Mouse (Mus musculus) CH12F3 (cell line): ENCODE data around the gene Osbpl11.

Experiments
- in situ Hi-C: fragments of 300-500 bp; cut with MboI; formaldehyde crosslinking; loops from 2 replicates; pipeline ENCODE4 v1.14.3; 2020; ENCODE audit warnings: low sequenced_read_pairs

The Osbpl11 gene

DNA sequence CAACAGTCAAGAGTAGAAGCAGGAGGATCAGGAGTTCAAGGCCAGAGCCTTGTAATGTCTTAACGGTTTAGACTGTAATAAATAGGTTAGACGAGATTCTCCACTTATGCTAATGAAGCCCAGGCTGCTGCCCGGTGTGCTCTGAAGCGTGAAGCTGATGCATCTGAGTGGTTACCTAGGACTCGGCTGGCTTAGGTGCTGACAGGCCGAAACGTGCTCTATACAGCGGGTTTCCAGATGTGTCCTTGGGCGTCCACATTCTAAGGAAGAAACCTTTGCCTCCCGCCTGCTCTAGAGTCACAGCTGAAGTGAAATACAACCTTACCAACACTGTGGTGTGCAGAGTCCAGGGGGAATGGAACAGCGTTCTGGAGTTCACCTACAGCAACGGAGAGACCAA lies 49.3 kb downstream of the Osbpl11 start:
- in situ Hi-C loops = no loop called here

DNA sequence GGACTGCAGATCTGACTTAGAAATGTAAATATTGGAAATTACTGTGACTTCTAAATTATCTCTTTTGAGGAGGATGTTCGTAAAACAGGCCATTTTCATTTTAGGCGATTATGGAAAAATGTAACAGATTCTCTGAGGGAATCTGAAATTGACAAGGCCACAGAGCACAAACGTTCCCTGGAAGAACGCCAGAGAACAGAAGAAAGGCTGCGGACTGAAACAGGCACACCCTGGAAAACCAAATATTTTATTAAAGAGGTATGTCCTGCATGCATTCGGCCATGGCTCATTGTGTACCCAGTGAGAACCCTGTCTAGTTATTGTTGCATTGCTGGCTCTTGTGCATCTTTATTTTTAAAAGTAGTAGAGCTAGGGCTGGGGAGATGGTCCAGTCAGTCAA lies 51.3 kb downstream of the Osbpl11 start:
- in situ Hi-C loops = no loop called here

DNA sequence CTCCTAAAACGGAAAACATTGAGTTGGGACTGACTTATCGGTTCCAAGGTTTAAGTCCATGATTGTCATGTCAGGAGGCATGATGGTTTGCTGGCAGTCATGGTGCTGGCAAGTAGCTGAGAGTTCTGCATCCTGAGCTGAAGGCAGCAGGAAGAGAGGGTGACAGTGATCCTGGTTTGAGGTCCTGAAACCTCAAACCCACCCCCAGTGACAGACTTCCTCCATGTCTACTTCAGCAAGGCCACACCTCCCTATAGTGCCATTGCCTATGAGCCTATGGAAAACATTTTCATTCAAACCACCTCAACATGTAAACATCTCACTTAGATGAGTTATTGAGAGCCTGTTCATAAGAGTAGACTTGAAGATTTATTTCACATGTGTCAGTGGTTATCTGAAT lies 54.4 kb downstream of the Osbpl11 start:
- in situ Hi-C loops = no loop called here

DNA sequence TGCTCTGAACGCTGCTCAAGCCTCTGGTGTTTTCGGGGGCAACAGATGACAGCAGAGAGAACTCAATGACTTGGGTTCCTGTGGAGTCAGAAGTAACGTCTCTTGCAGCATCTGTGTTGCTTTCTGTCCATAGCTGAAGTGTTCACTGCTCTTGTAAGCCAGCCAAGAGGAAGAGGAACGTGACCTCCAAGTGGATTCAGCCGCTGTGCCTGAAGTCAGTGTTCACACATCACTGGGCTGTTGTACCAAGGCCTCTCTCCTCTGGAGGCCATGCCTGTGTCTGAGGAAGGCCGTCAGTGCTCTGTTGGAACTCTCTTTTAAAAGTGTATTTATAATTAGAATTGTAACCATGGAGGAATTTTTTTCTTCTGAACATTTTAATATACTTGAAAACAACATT lies 57.2 kb downstream of the Osbpl11 start:
- in situ Hi-C loops = no loop called here

DNA sequence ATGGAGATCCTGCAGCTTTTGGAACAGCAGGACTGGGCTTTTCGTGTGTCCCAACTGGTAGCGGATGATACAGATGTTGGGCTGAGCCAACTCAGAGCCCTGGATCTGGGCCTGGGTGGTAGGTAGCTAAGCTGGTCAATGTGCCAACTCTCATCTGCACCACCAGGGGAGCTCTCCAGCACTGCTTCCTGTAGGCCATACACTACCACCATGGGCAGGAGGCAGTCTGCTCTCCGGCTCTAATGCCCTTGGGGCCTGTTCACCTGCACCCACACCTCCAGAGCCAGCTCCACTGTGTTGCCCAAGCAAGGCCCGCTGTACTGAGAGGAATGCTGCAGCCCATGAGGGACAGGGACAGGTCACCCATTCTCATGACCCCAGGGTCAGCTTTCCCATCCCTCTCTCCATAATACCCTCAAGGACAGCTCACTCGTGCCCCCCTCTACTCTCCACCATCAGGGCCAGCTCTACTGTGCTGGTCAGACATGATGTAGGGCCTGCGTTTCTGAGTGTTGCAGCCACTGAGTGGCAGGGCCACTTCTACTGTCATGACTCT lies 59.3 kb downstream of the Osbpl11 start:
- in situ Hi-C loops = no loop called here

DNA sequence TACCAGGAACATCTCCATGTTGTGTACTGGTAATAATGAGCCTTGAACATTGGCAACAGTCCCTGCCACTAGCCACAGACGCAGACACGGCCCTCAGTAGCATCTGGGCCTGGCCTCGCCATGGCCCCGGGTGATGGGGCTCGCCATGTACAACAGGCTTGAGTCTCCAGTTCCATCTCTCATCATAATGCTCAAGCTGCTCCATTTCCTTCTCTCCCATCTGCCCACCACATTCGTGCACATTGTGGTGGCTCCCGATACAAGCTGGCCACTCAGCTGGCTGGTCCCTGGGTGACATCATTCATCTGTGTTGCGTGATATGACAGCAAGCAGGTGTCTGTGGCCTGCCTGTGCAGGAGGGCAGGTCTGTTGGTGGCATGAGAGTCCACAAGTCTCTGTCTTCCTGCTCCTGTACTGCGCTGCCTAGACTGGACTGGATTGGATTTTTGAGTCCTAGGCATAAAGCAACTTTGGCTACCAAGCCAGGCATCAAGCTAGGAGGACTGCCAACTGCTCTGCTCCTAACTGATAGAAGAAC lies 60.1 kb downstream of the Osbpl11 start:
- in situ Hi-C loops = no loop called here

DNA sequence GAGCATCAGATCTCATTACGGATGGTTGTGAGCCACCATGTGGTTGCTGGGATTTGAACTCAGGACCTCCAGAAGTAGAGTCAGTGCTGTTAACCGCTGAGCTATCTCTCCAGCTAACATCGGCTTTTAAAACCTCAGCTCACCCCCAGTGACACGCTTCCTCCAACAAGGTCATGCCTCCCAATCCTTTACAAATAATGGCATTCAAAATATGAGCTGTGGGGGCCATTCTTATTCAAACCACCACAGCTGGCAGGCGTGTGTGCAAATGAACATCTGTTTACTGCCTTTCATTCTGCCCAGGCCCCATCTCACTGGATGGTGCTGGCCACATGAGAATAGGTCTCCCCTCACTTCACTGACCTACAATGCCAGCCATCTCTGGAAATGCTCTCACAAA lies 61.7 kb downstream of the Osbpl11 start:
- in situ Hi-C loops = no loop called here

DNA sequence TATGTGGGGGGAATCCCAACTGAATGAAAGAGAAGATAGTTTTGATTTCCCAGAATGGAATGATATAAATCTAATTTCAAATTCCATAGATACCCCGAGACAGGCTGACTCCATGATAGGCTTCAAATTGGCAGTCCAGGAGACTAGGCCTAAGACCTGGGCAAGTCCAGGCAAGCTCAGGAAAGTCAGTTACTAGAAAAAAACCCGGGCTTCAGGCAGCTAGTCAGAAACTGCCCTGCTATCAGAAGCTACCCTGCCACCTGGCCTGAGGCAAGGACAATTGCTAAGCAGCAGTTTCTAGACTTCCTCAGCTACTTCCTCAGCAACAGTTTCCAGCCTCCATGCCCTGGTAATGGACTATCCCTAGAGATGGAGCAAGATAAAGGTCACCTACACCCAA lies 62.1 kb downstream of the Osbpl11 start:
- in situ Hi-C loops = no loop called here

DNA sequence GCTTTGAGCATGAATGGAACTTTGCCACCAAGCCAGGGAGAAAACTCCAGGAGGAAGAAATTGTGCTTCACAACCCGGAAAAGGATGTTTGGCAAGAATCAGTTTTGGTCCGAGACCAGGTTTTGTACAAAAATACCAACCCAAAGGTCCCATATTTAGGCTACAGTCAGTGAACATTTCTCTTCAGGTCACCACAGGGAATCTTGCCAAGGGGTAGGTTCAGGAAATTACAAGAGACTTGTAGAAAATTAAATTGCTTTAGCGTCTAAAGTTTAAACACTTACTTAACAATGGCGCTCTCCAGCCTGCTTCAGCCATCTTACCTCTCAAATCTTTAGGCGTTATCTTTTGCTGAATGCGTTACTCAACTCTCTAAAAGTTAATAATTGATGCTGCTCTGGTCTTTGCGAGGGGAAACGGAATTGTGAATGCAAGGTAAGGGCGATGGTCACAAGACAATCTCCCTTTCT lies 65.8 kb downstream of the Osbpl11 start:
- in situ Hi-C loops = no loop called here

DNA sequence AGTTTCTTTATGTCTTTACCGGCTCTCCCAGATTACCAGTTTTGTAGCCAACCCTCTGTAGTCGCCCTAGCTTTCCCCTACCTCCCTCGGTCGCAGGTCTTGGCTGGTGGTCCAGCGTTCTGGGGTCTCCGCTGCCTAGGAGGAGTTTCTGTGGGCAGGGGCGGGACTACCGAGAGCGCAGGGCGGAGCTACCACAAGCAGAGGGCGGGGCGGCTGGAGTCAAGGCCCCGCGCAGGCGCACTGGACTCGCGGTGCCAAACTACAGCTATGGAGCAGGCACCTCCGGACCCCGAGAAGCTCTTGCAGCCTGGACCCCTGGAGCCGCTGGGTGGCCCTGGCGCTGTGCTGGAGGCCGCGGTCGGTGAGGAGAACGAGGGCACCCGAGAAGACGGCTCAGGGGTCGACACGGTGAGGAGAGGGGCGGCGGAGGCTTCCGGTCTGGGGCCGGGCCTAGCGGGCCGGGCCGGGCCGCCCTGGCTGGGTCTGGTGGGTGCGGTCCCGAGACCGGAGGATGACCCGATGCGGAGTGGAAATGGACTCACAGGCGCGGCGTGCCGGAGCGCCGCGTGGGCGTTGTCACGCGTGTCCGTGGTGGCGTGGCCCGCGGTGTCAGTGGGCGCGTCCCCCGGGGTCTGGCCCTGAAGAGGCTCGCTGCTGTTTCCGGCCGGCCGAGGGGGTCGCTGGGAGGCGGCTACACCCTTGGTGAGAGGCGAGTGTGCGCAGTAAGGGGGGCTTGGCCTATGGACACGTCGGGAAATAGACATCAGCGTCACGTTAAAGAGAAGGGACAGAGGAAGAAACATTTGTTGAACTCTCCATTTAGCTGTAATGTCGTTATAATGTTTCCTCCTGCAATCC lies 66.6 kb downstream of the Osbpl11 start, which contains the start of gene Snx4:
Gene Snx4 (plus strand): TSS at position 249 of the 858 bp plus-strand sequence.
- in situ Hi-C loops = no loop called here

DNA sequence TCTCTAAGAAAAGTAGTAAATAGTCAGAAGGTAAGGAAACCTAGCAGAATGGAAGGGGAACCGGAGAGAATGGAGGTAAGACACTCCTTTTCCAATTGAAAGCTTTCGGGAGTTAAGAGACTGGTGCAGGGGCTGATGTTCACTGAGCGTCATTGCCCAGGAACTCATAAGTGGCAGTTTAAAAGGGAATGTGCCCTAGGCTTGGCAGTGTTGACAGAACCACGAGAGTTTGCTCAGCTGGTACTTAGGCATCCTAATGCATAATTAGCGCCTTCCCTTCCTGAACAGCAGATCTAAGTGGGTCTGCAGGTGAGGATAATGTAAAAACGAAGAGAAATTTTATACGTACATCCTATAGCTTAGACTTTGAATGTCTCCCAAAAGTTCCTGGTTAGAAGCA lies 70.7 kb downstream of the Osbpl11 start:
- in situ Hi-C loops = no loop called here

DNA sequence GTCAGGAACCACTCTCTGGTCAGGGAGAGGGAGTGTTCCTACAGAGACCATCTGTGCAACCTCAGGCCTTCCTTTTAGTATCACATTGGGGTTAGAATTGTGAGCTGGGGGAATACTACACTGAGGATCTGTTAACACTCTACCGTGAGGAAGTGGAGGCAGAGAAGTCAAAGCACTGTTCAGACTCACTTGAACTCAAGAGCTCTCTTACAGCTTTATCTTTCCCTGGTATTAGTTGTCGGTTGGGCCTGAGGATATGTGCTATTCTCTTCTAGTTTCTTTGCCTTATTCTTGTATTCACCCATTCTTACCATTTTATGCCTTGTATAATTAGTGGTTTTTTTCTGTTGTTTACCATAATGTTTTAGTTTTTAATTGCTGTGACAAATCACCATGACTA lies 73.7 kb downstream of the Osbpl11 start:
- in situ Hi-C loops = no loop called here

DNA sequence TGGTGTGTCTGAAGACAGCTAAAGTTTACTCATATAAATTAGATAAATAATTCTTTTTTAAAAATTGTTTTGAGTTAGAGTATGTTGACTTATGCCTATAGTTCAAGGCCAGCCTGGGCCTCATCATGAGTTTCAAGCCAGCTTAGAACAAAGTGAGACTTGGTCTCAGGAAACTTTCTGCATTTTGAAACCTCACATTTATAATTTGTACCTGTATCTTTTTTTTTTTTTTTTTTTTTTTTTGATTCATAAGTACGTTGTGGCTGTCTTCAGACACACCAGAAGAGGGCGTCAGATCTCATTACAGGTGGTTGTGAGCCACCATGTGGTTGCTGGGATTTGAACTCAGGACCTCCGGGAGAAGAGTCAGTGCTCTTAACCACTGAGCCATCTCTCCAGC lies 75.0 kb downstream of the Osbpl11 start:
- in situ Hi-C loops = no loop called here

DNA sequence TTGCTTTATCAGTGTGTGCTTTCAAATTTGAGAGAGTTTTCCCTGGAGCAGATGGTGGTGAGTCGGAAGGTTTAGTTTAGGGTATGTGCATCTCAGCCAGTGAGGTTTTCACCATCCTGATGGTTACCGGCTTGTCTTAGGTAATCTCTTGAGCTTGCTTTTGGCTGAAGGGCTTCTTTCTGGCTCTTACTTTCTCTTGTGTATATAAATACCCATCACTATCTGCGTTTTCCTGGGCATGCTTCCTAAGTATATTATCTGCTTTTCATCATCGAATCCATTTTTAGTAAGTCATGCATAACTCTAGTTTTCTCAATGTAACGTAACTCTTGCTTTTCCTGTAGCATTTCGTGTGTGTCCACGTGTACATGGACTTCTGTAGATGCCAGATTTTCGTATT lies 76.0 kb downstream of the Osbpl11 start:
- in situ Hi-C loops = no loop called here

DNA sequence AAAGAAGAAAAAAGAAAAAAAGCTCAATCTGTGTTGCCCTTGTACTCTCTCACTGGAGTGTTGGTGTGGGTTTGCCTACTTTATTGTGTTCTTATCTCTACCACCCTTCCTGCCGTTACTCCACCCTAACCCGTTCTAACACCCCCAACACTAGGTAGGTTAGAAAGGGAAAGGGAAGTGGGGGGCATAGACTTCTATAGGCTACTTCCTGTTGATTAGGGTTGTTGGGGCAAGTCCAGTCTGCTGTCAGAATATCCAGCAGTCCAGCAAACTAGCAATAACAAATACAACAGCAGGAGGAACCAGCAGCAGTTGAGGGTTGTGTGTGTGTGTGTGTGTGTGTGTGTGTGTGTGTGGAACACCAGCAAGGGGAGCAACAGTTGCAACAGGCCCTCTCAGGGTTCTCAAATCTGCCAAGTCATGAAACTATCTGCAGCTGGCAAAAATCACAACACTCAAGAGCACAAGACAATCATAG lies 76.8 kb downstream of the Osbpl11 start:
- in situ Hi-C loops = no loop called here

DNA sequence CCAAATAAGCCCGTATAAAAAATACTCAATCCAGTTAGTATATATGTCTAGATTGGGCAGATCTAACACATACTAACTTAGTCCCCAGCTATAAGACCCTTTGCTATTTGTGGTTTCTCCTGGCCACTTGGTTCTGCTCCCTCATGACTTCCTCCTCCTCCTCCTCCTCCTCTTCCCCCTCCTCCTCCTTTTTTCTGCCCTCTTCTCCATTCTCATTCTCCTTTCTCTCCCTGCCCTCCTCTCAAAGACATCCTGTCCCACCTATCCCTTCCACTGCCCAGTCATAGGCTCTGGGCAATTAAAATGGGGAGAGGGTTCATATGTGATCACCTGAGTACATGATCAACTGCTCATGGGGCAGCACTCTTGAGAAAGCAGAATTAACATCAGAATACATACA lies 77.2 kb downstream of the Osbpl11 start:
- in situ Hi-C loops = no loop called here

DNA sequence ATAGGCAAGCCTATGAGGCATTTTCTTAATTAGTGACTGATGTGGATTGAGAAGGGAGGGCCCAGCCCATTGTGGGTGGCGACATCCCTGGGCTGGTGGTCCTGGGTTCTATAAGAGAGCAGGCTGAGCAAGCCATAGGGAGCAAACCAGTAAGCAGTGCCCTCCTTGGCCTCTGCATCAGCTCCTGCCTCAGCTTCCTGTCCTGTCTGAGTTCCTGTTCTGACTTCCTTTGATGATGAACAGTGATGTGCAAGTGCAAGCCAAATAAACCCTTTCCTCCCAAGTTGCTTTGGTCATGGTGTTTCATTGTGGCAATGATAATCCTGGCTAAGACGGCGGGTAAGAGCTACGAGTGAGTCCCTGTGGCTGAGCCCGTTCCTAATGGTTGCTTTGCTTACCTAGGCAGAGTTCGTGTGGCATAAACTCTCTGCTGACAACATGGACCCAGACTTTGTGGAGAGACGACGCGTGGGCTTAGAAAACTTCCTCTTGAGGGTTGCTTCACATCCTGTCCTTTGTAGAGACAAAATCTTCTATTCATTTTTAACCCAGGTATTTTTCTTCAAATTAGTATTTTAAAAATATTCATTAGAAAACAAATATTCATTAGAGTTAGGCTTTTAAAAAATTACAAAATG lies 82.9 kb downstream of the Osbpl11 start:
- in situ Hi-C loops = no loop called here

DNA sequence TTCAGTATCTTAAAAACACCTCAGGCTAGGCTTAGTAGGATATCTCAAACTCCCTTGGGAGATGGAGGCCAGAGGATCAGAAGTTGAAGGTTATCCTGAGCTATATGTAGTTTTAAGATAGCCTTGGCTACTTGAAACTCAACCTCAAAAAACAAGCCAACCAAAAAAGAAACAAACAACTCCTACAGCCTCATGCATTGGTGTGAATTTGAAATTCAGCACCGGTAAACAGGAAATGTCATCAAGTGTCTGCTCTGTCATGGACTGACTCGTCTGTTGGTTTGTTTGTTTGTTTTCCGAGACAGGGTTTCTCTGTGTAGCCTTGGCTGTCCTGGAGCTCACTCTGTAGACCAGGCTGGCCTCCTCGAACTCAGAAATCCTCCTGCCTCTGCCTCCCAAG lies 87.0 kb downstream of the Osbpl11 start:
- in situ Hi-C loops = no loop called here

DNA sequence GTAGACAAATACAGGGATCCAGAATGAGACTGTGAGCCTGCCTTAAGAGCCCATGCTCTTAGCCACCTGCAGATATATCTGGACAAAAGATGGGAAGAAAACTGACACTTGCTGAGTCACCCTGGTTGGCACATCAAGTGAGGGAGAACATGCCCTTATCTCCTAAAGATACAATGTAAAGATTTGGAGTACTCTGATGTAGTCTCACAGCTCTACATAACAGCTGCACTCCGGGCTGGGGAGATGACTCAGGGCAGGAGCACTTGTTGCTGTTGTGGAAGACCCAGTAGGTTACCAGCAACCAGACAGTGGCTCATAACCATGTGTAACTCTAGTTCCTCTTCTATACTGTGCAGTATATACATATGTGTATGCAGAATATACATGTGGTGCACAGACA lies 98.2 kb downstream of the Osbpl11 start:
- in situ Hi-C loops = no loop called here

DNA sequence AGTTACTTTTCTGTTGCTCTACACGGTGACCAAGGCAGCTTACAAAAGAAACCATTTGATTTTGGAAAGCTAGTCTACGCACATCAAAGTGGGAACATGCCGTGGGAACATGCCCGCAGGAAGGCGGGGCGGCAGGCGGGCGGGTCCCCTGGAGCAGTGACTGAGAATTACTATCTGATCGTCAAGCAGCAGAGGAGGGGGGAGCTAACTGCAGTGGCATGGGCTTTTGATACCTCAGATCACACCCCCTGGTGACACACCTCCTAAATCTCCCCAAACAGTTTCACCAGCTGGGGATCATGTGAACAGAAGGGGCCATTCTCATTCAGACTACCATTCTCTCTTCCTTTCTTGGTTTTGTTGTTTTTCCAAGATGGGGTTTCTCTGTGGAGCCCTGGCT lies 103.7 kb downstream of the Osbpl11 start:
- in situ Hi-C loops = no loop called here

DNA sequence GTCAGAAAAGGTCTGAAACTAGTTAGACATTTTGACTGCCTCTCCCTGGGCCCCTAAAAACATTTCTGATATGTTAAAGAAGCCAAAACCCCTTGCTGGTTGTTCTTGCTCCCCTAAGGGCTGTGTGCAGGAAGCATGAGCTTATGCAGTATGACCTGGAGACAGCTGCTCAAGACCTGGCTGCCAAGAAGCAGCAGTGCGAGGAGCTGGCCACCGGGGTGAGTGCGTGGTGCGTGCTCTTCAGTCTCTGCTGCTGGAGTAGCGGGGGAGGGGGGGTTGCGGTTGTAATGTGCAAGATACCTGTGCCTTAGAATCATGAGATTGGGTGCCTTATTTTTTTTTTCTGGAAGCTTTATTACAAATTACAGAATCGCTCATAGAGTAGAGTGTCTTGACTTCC lies 105.1 kb downstream of the Osbpl11 start:
- in situ Hi-C loops = no loop called here

DNA sequence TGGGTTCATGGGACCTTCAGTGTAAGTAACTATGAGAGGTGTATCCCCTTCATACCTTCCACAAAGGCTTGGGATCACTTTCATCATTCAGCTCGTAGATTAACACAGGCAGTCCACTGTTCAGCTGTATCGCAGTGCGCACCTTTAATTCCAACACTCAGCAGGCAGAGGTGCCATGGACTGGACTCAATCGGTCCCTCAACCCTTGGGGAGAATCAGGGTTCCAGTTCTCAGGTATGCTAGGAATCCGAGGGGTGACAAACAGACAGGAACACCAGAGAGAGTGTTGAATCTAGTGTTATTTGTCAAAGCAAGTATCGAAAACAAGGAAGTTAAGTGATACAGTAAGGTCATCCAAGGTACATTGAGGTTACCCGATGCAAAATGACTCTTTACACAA lies 107.4 kb downstream of the Osbpl11 start:
- in situ Hi-C loops = no loop called here
